Mouse (Mus musculus) ES-Bruce4 (cell line): ENCODE data around the gene Rtl1.

Experiments
- CTCF ChIP-seq: IDR thresholded peaks from one replicate; pipeline ENCODE4 v1.8.1; 2011; ENCODE audit warnings: low read depth, low read length
- POLR2A ChIP-seq: IDR thresholded peaks from one replicate; pipeline ENCODE4 v1.8.1; 2011; ENCODE audit warnings: low read length; ENCODE audit not compliant: insufficient read depth

DNA sequence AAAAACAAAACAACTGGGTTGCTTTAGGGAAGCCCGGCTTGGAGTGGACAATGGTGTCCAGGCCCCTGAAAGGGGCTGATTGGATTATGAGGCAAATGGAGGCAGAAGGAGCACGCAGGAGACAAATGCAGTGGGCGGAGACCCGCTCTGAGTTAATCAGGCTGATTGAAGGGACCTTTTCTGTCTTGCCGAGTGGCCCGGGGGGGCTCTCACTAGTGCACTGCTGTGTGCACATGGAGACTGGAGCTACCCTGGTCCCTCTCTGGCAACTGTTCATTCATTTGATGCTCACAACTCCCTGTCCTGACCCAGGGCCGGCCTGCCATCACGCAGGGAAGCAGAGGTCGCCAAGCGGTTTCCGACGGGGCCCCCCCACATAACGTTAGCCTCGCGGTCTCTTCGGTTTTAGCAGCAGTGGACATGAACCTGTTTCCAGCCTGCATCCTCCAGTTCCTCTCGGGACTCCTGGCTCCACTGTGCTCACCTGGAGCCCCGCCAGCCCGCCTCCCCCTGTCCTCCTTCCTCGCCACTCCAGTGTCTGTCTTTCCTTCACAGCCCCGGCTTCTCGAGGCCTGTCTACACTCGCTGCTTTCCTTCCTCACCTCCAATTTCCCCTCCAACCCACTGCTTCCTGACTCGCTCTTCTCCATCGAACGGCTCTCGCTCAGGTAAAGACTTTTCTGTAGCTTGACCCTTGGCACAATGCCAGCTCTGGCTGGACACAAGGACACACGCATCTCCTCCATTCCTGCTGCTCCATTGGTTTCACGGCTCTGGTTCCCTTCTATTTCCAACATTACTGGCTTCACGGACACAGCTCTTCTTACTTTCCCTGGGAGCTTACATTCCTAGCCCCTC, 54.0 kb downstream of the Rtl1 start:
- TF ChIP-seq POLR2A (no peak), CTCF (no peak)
